Mouse (Mus musculus): Measurements from ENCODE around the gene Fgd3. TPM values are rescaled to one million over a fixed set of nuclear protein-coding genes. Genes with fewer than 3 reads are reported as not detected.

Gene Fgd3
- polyA plus RNA-seq, 1 experiment from 2014 or later, result 1.1 TPM

GRCm38 (mm10) chr13:49338893-49339546 lies 18.9 kb upstream of the Fgd3 start:
- Histone ChIP-seq H3K36me3 (no peaks in the 10 kb centered on the region), H3K4me2 (replicated peaks) (no peak overlapping the region), H3K27ac (replicated peaks) (no peak overlapping the region), H3K9ac (replicated peaks) (no peak overlapping the region), H3K4me1 (peaks cover 30% of the 10 kb centered on the region), H3K27me3 (no peaks in the 10 kb centered on the region), H3K9me3 (no peaks in the 10 kb centered on the region), H3K4me3 (no peak overlapping the region)
- WGBS, result 80% methylated on average over 7 of the region's 7 CpGs
- no peak for ATAC-seq (ENCODE audit: low FRiP score, low read depth)

DNA sequence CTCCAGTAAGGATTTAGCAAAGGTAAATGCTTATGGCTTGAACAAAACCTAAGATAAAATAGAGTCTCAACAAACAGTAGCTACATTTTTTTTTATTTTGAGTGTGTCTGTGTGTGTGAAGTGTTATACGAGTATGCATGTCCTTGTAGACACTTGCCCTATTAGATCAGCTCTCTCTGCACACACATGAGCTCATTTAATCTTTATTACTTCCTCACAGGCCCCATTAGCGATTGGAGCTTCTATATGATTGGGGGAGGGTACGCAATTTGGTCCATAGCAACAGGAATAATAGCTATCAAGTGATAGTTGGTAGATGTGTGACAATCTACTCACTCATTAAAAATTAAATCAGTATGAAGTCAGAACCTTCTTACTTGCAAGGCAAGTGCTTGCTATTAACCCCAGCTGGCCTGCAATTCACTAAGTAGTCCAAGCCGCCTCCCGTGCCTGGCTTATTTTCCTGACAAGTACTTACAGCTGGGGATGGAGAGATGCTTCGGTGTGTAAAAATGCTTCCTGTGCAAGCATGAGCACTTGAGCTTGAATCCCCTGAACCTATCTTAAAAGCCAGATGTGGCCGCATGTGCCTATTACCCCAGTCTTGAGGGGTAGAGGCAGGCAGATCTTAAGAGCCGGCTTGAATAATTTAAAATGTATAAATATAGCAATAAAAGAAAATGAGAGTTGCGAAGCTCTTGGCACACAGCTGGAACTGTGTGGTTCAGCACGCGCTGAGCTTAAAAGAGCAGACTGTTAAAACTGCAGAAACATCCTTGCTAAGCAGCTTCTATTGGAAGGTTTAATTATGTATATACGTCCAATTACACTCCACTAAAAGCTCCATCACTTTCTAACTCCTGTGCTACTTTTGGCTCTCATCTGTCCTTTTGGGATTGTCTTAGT lies 15.2 kb upstream of the Fgd3 start:
- H3K4me1 ChIP-seq, result peaks cover 4% of the 10 kb centered on the region
- H3K4me3 ChIP-seq, result no peak overlapping the region
- no peak overlapping the region for H3K9ac ChIP-seq (replicated peaks)
- no peak for ATAC-seq (ENCODE audit: low FRiP score, low read depth)
- H3K4me2 ChIP-seq (replicated peaks), result no peak overlapping the region
- H3K27ac ChIP-seq (replicated peaks), result no peak overlapping the region
- H3K36me3 ChIP-seq, result no peaks in the 10 kb centered on the region
- no peaks in the 10 kb centered on the region for H3K27me3 ChIP-seq
- WGBS, result 89% methylated on average over 12 of the region's 12 CpGs
- H3K9me3 ChIP-seq, result no peaks in the 10 kb centered on the region

DNA sequence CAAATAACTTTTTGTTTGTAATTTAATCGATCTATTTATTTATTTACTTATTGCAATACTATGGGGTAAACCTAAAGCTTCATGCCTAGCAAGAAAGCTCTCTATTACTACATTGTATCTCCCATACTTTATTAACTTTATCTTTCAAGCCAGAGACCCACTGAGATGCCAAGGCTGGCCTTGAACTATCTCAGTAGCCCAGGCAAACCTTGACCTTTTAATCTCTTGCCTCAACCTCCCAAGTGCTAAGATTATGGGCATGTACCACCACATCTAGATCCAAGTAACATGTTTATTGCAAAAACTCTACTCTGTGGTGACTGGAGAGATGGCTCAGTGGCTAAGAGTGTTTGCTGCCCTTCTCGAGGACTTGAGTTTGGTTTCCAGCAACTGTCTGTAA lies 13.1 kb upstream of the Fgd3 start:
- no peak overlapping the region for H3K27ac ChIP-seq (replicated peaks)
- 79% methylated on average over 2 of the region's 2 CpGs for WGBS
- no peaks in the 10 kb centered on the region for H3K9me3 ChIP-seq
- no peak overlapping the region for H3K4me2 ChIP-seq (replicated peaks)
- H3K36me3 ChIP-seq, result no peaks in the 10 kb centered on the region
- no peak overlapping the region for H3K4me3 ChIP-seq
- ATAC-seq (ENCODE audit: low FRiP score, low read depth), result no peak
- no peaks in the 10 kb centered on the region for H3K27me3 ChIP-seq
- no peak overlapping the region for H3K9ac ChIP-seq (replicated peaks)
- H3K4me1 ChIP-seq, result no peaks in the 10 kb centered on the region

DNA sequence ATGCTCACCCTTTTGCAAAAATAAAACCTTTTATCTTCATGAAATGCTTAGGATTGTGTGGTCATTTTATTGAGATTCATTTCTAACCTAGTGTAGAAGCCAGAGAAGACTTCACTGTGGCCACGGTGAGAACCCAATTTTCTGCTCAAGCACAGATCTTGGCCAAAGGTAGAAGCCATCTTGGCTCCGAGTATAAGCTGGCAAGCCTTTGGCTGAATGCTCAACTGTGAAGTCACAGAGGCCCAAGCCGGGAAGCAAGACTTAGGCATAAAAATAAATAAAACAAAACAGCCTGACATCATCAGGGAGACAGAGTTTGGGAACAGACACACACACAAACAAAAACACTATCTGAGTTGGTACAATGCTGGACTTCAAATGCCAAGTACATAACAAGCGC lies 8.0 kb upstream of the Fgd3 start:
- Histone ChIP-seq H3K36me3 (no peaks in the 10 kb centered on the region), H3K4me1 (no peaks in the 10 kb centered on the region), H3K4me3 (no peak overlapping the region), H3K9ac (replicated peaks) (no peak overlapping the region), H3K27me3 (peaks cover 39% of the 10 kb centered on the region), H3K4me2 (replicated peaks) (no peak overlapping the region), H3K27ac (replicated peaks) (no peak overlapping the region), H3K9me3 (no peaks in the 10 kb centered on the region)
- no peak for ATAC-seq (ENCODE audit: low FRiP score, low read depth)
- 88% methylated on average over 4 of the region's 4 CpGs for WGBS

GRCm38 (mm10) chr13:49326246-49327206 lies 6.4 kb upstream of the Fgd3 start:
- WGBS, result 61% methylated on average over 6 of the region's 6 CpGs
- no peak for ATAC-seq (ENCODE audit: low FRiP score, low read depth)

GRCm38 (mm10) chr13:49324871-49325270 lies 4.8 kb upstream of the Fgd3 start:
- H3K9me3 ChIP-seq, result no peaks in the 10 kb centered on the region
- H3K27me3 ChIP-seq, result peaks cover 67% of the 10 kb centered on the region
- H3K9ac ChIP-seq (replicated peaks), result no peak overlapping the region
- peaks cover 10% of the 10 kb centered on the region for H3K4me1 ChIP-seq
- H3K27ac ChIP-seq (replicated peaks), result no peak overlapping the region
- no peak overlapping the region for H3K4me3 ChIP-seq
- H3K36me3 ChIP-seq, result no peaks in the 10 kb centered on the region
- ATAC-seq (ENCODE audit: low FRiP score, low read depth), result no peak
- H3K4me2 ChIP-seq (replicated peaks), result no peak overlapping the region
- 95% methylated on average over 5 of the region's 5 CpGs for WGBS

More at GRCm38 (mm10) chr13:49326246-49327206, 6.4 kb upstream of the Fgd3 start:
- Histone ChIP-seq H3K4me2 (replicated peaks) (no peak overlapping the region), H3K36me3 (no peaks in the 10 kb centered on the region), H3K4me1 (no peaks in the 10 kb centered on the region), H3K9me3 (no peaks in the 10 kb centered on the region), H3K27ac (replicated peaks) (no peak overlapping the region), H3K4me3 (no peak overlapping the region), H3K27me3 (peaks cover 55% of the 10 kb centered on the region), H3K9ac (replicated peaks) (no peak overlapping the region)

GRCm38 (mm10) chr13:49322739-49323138 lies 2.6 kb upstream of the Fgd3 start:
- ATAC-seq (ENCODE audit: low FRiP score, low read depth), result no peak
- Histone ChIP-seq H3K4me3 (no peak overlapping the region), H3K9me3 (no peaks in the 10 kb centered on the region), H3K27me3 (peaks cover 82% of the 10 kb centered on the region), H3K4me2 (replicated peaks) (no peak overlapping the region), H3K9ac (replicated peaks) (no peak overlapping the region), H3K36me3 (no peaks in the 10 kb centered on the region), H3K4me1 (peaks cover 30% of the 10 kb centered on the region), H3K27ac (replicated peaks) (no peak overlapping the region)
- WGBS, result 91% methylated on average over 5 of the region's 5 CpGs

- Histone ChIP-seq H3K4me2 (replicated peaks) (no peak overlapping the region), H3K27ac (replicated peaks) (no peak overlapping the region), H3K9me3 (no peaks in the 10 kb centered on the region), H3K4me3 (no peak overlapping the region), H3K36me3 (no peaks in the 10 kb centered on the region), H3K4me1 (peaks cover 36% of the 10 kb centered on the region), H3K27me3 (peaks cover 84% of the 10 kb centered on the region), H3K9ac (replicated peaks) (no peak overlapping the region)
- 89% methylated on average over 5 of the region's 5 CpGs for WGBS
- no peak for ATAC-seq (ENCODE audit: low FRiP score, low read depth)
Observed at GRCm38 (mm10) chr13:49322169-49322568, 2.1 kb upstream of the Fgd3 start.

DNA sequence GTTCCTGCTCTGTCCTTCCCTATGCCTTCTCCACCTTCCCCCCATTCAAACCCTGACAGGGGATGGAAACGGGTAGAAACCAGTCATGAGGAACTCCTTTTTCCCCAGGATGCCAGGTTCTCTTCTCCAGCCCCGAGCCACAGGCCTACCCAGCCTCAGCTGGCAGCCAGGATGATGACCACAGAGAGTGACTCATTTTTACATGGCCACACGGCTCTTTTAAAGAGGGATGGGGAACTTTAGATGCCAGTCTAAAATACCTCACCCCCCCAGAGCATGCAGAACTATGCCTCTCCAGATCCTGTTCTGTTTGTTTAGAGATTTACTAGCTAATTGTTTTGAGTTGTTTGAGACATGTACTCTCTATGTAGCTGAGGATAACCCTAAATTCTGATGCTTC lies 1.3 kb upstream of the Fgd3 start:
- Histone ChIP-seq H3K36me3 (no peaks in the 10 kb centered on the region), H3K9ac (replicated peaks) (no peak overlapping the region), H3K27ac (replicated peaks) (no peak overlapping the region), H3K4me1 (peaks cover 43% of the 10 kb centered on the region), H3K27me3 (peaks cover 84% of the 10 kb centered on the region), H3K4me2 (replicated peaks) (no peak overlapping the region), H3K9me3 (no peaks in the 10 kb centered on the region), H3K4me3 (no peak overlapping the region)
- WGBS, result 67% methylated on average over 3 of the region's 3 CpGs
- no peak for ATAC-seq (ENCODE audit: low FRiP score, low read depth)

GRCm38 (mm10) chr13:49320514-49320913 lies 403 bp upstream of the Fgd3 start:
- Histone ChIP-seq H3K4me3 (peak overlapping the region; percentile 34; the same call in 1 of the 2 replicates), H3K4me2 (replicated peaks) (peak overlapping the region; percentile 59)
- WGBS, result 64% methylated on average over 1 of the region's 1 CpGs

GRCm38 (mm10) chr13:49317914-49318313 lies 2.2 kb downstream of the Fgd3 start:
- no peak for ATAC-seq (ENCODE audit: low FRiP score, low read depth)
- Histone ChIP-seq H3K27ac (replicated peaks) (no peak overlapping the region), H3K27me3 (peaks cover 60% of the 10 kb centered on the region), H3K9ac (replicated peaks) (no peak overlapping the region), H3K4me1 (peaks cover 52% of the 10 kb centered on the region), H3K36me3 (no peaks in the 10 kb centered on the region), H3K4me2 (replicated peaks) (no peak overlapping the region), H3K9me3 (no peaks in the 10 kb centered on the region), H3K4me3 (no peak overlapping the region)
- 84% methylated on average over 7 of the region's 7 CpGs for WGBS

More at GRCm38 (mm10) chr13:49320514-49320913, 403 bp upstream of the Fgd3 start:
- H3K4me1 ChIP-seq, result peaks cover 51% of the 10 kb centered on the region
- H3K27ac ChIP-seq (replicated peaks), result 0 out of 2 replicates have a peak overlapping the region, but pooled peaks have one; percentile 63
- peaks cover 79% of the 10 kb centered on the region for H3K27me3 ChIP-seq
- ATAC-seq (ENCODE audit: low FRiP score, low read depth), result peak; percentile 57
- no peaks in the 10 kb centered on the region for H3K9me3 ChIP-seq
- H3K9ac ChIP-seq (replicated peaks), result no peak overlapping the region; the same call in 1 of the 2 replicates
- no peaks in the 10 kb centered on the region for H3K36me3 ChIP-seq
